Mouse (Mus musculus) midbrain, embryonic 16.5 days (tissue): ENCODE results near the gene Eea1. TPM values are rescaled to one million over a fixed set of nuclear protein-coding genes. Genes with fewer than 3 reads are reported as not detected.

Source experiments
- ATAC-seq: fragments of 200-750 bp; cut with Nextera tagmentation; 2 replicates; pipeline ENCODE4 v1.8.0; 2017; ENCODE audit warnings: moderate TSS enrichment
- H3K27ac ChIP-seq: fragments of 300-500 bp; sonication (generic); 2 replicates; pipeline ENCODE4 v1.5.1; 2014; ENCODE audit warnings: mild to moderate bottlenecking, low read length, mixed read lengths
- H3K27me3 ChIP-seq: fragments of 300-500 bp; sonication (generic); 2 replicates; pipeline ENCODE4 v1.6.1; 2014; ENCODE audit warnings: low read depth, low read length, mixed read lengths; ENCODE audit not compliant: control insufficient read depth, insufficient read depth
- H3K36me3 ChIP-seq: fragments of 300-500 bp; sonication (generic); 2 replicates; pipeline ENCODE4 v1.6.1; 2014; ENCODE audit warnings: mild to moderate bottlenecking, low read length, moderate library complexity, mixed read lengths; ENCODE audit not compliant: control insufficient read depth, insufficient read depth
- H3K4me1 ChIP-seq: fragments of 300-500 bp; sonication (generic); 2 replicates; pipeline ENCODE4 v1.6.1; 2014; ENCODE audit warnings: mild to moderate bottlenecking, low read length, mixed read lengths; ENCODE audit not compliant: control insufficient read depth, insufficient read depth
- H3K4me2 ChIP-seq: fragments of 300-500 bp; sonication (generic); 2 replicates; pipeline ENCODE4 v1.6.1; 2014; ENCODE audit warnings: mild to moderate bottlenecking, low read length, mixed read lengths
- H3K4me3 ChIP-seq: fragments of 300-500 bp; sonication (generic); 2 replicates; pipeline ENCODE4 v1.5.1; 2014; ENCODE audit warnings: low read depth, mild to moderate bottlenecking, low read length, moderate library complexity, mixed read lengths
- H3K9ac ChIP-seq: fragments of 300-500 bp; sonication (generic); 2 replicates; pipeline ENCODE4 v1.6.1; 2014; ENCODE audit warnings: low read depth, low read length, mixed read lengths
- H3K9me3 ChIP-seq: fragments of 300-500 bp; sonication (generic); replicated peaks from 2 replicates; pipeline ENCODE4 v1.6.1; 2014; ENCODE audit warnings: mild to moderate bottlenecking, low read length, mixed read lengths; ENCODE audit not compliant: control insufficient read depth, poor library complexity, severe bottlenecking
- WGBS: fragments of 180-500 bp; shearing (Covaris S2); extraction: QIAGEN DNeasy Blood & Tissue Kit; methylation state at CpG from one replicate; pipeline ENCODE4 v1.1.7; 2014; 5-methylcytosine and 5-hydroxymethylcytosine counted together
- polyA plus RNA-seq: library from polyadenylated mRNA; unstranded; fragments of >200 nt; fragmentation: Nextera tagmentation; extraction: Ambion mirVana; gene quantifications from 2 replicates; pipeline ENCODE4 v1.2.1, GENCODE M21; 2015

Eea1 gene
- polyA plus RNA-seq, 1 experiment from 2014 or later = 21.0 TPM

DNA sequence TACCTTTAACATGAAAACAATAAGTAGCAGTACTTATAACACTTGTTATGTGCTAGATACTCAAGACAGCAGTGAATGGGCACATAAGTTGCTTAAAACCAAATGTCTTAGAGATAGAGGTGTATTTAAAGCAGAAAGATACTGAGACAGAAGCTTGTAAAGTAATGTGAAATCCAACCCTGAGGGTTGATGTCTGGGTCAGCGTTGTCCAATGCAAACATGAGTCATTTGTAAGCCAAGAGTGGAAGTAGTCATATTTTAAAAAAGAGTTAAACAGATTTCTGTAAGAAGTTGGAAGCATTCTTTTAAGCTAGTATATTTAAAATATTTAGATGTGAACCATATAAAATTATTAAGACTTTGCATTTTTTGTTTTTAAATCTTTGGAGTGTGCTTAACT is 4.6 kb downstream of the Eea1 start:
- Histone ChIP-seq H3K4me3 (no peak overlapping the region), H3K36me3 (no peaks in the 10 kb centered on the region), H3K4me2 (no peak overlapping the region), H3K27me3 (no peaks in the 10 kb centered on the region), H3K9me3 (no peaks in the 10 kb centered on the region), H3K4me1 (peaks cover 14% of the 10 kb centered on the region), H3K27ac (no peak overlapping the region), H3K9ac (no peak overlapping the region)
- ATAC-seq = no peak
- 96% methylated on average over 1 of the region's 1 CpGs for WGBS

GRCm38 (mm10) chr10:95949410-95949809 is 9.0 kb downstream of the Eea1 start:
- no peak for ATAC-seq
- H3K27ac ChIP-seq = no peak overlapping the region
- H3K4me1 ChIP-seq = no peaks in the 10 kb centered on the region
- WGBS = 95% methylated on average over 3 of the region's 3 CpGs
- H3K9ac ChIP-seq = no peak overlapping the region
- no peak overlapping the region for H3K4me2 ChIP-seq
- no peaks in the 10 kb centered on the region for H3K9me3 ChIP-seq
- no peaks in the 10 kb centered on the region for H3K36me3 ChIP-seq
- no peak overlapping the region for H3K4me3 ChIP-seq
- H3K27me3 ChIP-seq = no peaks in the 10 kb centered on the region

DNA sequence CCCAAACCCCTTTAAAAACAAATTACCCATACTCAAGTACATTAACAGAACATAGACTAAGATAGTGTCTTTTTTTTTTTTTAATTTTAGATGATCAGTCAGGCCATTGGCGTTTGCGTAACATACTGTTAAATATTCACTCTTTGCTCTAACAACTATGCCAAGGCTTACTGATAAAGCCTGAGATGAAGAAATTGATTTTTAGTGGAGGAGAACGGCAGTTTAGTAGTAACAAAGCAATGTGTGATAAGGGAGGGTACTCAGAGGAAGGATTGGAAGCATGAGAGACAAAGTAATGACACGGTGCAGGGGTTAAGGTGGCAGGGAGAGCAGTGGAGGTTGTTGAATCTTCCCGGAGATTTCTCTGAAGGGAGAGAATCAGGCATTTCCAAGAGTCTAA is 9.7 kb downstream of the Eea1 start:
- no peaks in the 10 kb centered on the region for H3K4me1 ChIP-seq
- H3K4me2 ChIP-seq = no peak overlapping the region
- no peak overlapping the region for H3K27ac ChIP-seq
- H3K27me3 ChIP-seq = no peaks in the 10 kb centered on the region
- H3K36me3 ChIP-seq = no peaks in the 10 kb centered on the region
- H3K9me3 ChIP-seq = no peaks in the 10 kb centered on the region
- H3K4me3 ChIP-seq = no peak overlapping the region
- no peak overlapping the region for H3K9ac ChIP-seq
- no peak for ATAC-seq
- 90% methylated on average over 5 of the region's 5 CpGs for WGBS

DNA sequence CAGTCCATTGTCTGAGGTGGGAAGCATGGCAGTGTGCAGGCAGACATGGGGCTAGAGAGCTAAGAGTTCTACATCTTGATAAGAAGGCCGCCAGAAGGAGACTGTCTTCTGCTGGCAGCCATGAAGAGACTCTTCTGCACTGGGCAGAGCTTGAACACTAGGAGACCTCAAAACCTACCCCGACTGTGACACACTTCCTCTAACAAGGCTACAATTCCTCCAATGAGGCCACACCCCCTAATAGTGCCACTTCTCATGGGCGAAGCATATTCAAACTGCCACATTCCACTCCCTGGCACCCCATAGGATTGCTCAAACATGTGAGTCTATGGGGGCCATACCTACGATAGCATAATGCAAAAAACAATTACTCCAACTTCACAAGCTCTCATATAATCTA is 10.3 kb downstream of the Eea1 start:
- Histone ChIP-seq H3K4me1 (no peaks in the 10 kb centered on the region), H3K27ac (no peak overlapping the region), H3K36me3 (no peaks in the 10 kb centered on the region), H3K9me3 (no peaks in the 10 kb centered on the region), H3K9ac (no peak overlapping the region), H3K27me3 (no peaks in the 10 kb centered on the region), H3K4me2 (no peak overlapping the region), H3K4me3 (no peak overlapping the region)
- no peak for ATAC-seq
- WGBS = 89% methylated on average over 4 of the region's 4 CpGs

GRCm38 (mm10) chr10:95951346-95951745 is 10.9 kb downstream of the Eea1 start:
- Histone ChIP-seq H3K4me3 (no peak overlapping the region), H3K4me1 (no peaks in the 10 kb centered on the region), H3K9ac (no peak overlapping the region), H3K4me2 (no peak overlapping the region), H3K27me3 (no peaks in the 10 kb centered on the region), H3K9me3 (no peaks in the 10 kb centered on the region), H3K36me3 (no peaks in the 10 kb centered on the region), H3K27ac (no peak overlapping the region)
- ATAC-seq = no peak
- WGBS = 87% methylated on average over 2 of the region's 2 CpGs

- H3K27ac ChIP-seq = no peak overlapping the region
- H3K27me3 ChIP-seq = no peaks in the 10 kb centered on the region
- no peaks in the 10 kb centered on the region for H3K4me1 ChIP-seq
- ATAC-seq = no peak
- H3K9me3 ChIP-seq = no peaks in the 10 kb centered on the region
- H3K4me2 ChIP-seq = no peak overlapping the region
- no peaks in the 10 kb centered on the region for H3K36me3 ChIP-seq
- no peak overlapping the region for H3K9ac ChIP-seq
- WGBS = 93% methylated on average over 2 of the region's 2 CpGs
- no peak overlapping the region for H3K4me3 ChIP-seq
Observed at GRCm38 (mm10) chr10:95956629-95957028, 16.2 kb downstream of the Eea1 start.

- H3K9ac ChIP-seq = no peak overlapping the region
- WGBS = 75% methylated on average over 1 of the region's 1 CpGs
- H3K9me3 ChIP-seq = no peaks in the 10 kb centered on the region
- no peaks in the 10 kb centered on the region for H3K4me1 ChIP-seq
- ATAC-seq = no peak
- no peaks in the 10 kb centered on the region for H3K27me3 ChIP-seq
- H3K4me3 ChIP-seq = no peak overlapping the region
- H3K36me3 ChIP-seq = no peaks in the 10 kb centered on the region
- no peak overlapping the region for H3K27ac ChIP-seq
- H3K4me2 ChIP-seq = no peak overlapping the region
Observed at GRCm38 (mm10) chr10:95957574-95957973, 17.1 kb downstream of the Eea1 start.

- Histone ChIP-seq H3K27ac (no peak overlapping the region), H3K4me2 (no peak overlapping the region), H3K36me3 (no peaks in the 10 kb centered on the region), H3K4me1 (no peaks in the 10 kb centered on the region), H3K4me3 (no peak overlapping the region), H3K9ac (no peak overlapping the region), H3K9me3 (no peaks in the 10 kb centered on the region), H3K27me3 (no peaks in the 10 kb centered on the region)
- 89% methylated on average over 1 of the region's 1 CpGs for WGBS
- no peak for ATAC-seq
Observed at GRCm38 (mm10) chr10:95964679-95965078, 24.2 kb downstream of the Eea1 start.

- H3K4me3 ChIP-seq = no peak overlapping the region
- H3K27ac ChIP-seq = no peak overlapping the region
- H3K4me1 ChIP-seq = no peaks in the 10 kb centered on the region
- H3K4me2 ChIP-seq = no peak overlapping the region
- H3K36me3 ChIP-seq = no peaks in the 10 kb centered on the region
- no peak overlapping the region for H3K9ac ChIP-seq
- no peaks in the 10 kb centered on the region for H3K9me3 ChIP-seq
- no peaks in the 10 kb centered on the region for H3K27me3 ChIP-seq
- WGBS = 96% methylated on average over 1 of the region's 1 CpGs
- ATAC-seq = no peak
Observed at GRCm38 (mm10) chr10:95969694-95970093, 29.2 kb downstream of the Eea1 start.

DNA sequence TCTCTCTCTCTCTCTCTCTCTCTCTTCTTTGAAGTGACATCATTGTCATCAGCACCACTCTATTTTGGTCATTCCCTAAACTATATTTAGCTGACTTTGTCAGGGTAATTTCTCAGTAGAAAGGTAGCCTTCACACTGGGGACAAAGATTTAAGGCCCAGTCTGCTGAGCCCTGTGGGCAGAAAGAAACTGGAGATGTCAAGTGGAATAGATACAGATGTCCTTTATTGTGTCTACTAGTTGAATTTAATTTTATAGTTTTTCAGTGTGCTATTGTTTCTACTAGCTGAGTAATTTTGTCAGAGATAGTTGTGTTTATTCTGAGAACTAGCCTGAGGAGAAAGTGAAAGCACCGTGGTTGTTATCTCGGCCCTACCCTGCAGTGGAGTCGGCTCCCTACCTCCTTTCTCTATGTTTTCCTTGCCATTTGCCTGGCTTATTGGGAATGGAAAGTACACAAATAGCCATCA is 30.3 kb downstream of the Eea1 start:
- no peak overlapping the region for H3K4me2 ChIP-seq
- WGBS = 80% methylated on average over 3 of the region's 3 CpGs
- H3K9ac ChIP-seq = no peak overlapping the region
- ATAC-seq = no peak
- no peaks in the 10 kb centered on the region for H3K4me1 ChIP-seq
- H3K27me3 ChIP-seq = no peaks in the 10 kb centered on the region
- H3K27ac ChIP-seq = no peak overlapping the region
- H3K4me3 ChIP-seq = no peak overlapping the region
- H3K36me3 ChIP-seq = peaks cover 2% of the 10 kb centered on the region; the same call in 1 of the 2 replicates
- no peaks in the 10 kb centered on the region for H3K9me3 ChIP-seq
